Mouse (Mus musculus) ES-E14 (cell line): ENCODE measurements around the gene Stat2.

ENCODE experiments used
- CHD2 ChIP-seq: IDR thresholded peaks from 2 replicates; pipeline ENCODE4 v1.6.1; 2014; ENCODE audit warnings: mild to moderate bottlenecking, low read depth, low read length, inconsistent platforms
- ZC3H11A ChIP-seq: IDR thresholded peaks from 2 replicates; pipeline ENCODE4 v1.6.1; 2012; ENCODE audit warnings: low read depth, mild to moderate bottlenecking, inconsistent platforms, low read length, borderline replicate concordance

DNA sequence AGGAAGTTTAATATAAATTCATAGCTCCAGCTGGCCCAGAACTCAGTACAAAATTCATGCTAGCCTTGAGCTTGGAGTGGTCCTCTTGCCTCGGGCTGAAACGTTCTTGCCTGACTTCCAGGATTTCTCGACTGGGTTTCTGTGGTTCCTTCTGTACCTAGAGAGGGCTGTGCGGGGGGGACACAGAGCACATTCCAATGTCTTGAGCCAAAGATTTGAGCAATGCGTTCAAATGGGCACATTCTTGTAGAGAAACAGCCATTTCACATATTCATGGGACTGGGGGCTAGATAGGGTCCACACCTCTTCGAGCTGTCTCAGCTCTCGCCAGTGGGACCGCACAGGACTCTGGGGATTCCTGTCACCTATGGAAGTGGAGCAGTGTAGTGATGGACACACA is 14.4 kb upstream of the Stat2 start:
- no peak for TF ChIP-seq ZC3H11A
- TF ChIP-seq CHD2, result no peak
